Mouse (Mus musculus) brain, embryonic 14.5 days (tissue): ENCODE data around the gene Tmprss9.

Experiments used
- CTCF ChIP-seq: fragments of 200-500 bp; IDR thresholded peaks from 2 replicates; pipeline ENCODE4 v1.5.1; 2012; ENCODE audit warnings: inconsistent platforms, mild to moderate bottlenecking, moderate library complexity, borderline replicate concordance; ENCODE audit not compliant: insufficient read depth, insufficient read length; ENCODE audit errors: extremely low read depth
- POLR2A ChIP-seq: fragments of 200-500 bp; IDR thresholded peaks from 2 replicates; pipeline ENCODE4 v1.6.1; 2012; ENCODE audit warnings: mild to moderate bottlenecking, inconsistent platforms, borderline replicate concordance; ENCODE audit not compliant: poor library complexity, insufficient read depth, insufficient read length, severe bottlenecking; ENCODE audit errors: extremely low read depth

- TF ChIP-seq CTCF = no peak
- TF ChIP-seq POLR2A = peak; percentile 51; the same call in 1 of the 2 replicates
Observed at GRCm38 (mm10) chr10:80900318-80901247, 28.9 kb downstream of the Tmprss9 start, which contains the start of gene Timm13.
